Mouse (Mus musculus) forebrain, embryonic 16.5 days (tissue): ENCODE measurements around the gene Ptgir. TPM values are rescaled to one million over a fixed set of nuclear protein-coding genes. Genes with fewer than 3 reads are reported as not detected.

ENCODE experiments used
- ATAC-seq: fragments of 200-750 bp; cut with Nextera tagmentation; 2 replicates; pipeline ENCODE4 v1.8.0; 2017; ENCODE audit warnings: mild to moderate bottlenecking, moderate library complexity
- H3K27ac ChIP-seq: fragments of 300-500 bp; sonication (generic); 2 replicates; pipeline ENCODE4 v1.5.1; 2014; ENCODE audit warnings: low read length, control low read depth
- H3K27me3 ChIP-seq: fragments of 300-500 bp; sonication (generic); replicated peaks from 2 replicates; pipeline ENCODE4 v1.6.1; 2014; ENCODE audit warnings: low read length; ENCODE audit not compliant: control insufficient read depth, insufficient read depth
- H3K36me3 ChIP-seq: fragments of 300-500 bp; sonication (generic); 2 replicates; pipeline ENCODE4 v1.6.1; 2014; ENCODE audit not compliant: control insufficient read depth, insufficient read depth
- H3K4me1 ChIP-seq: fragments of 300-500 bp; sonication (generic); replicated peaks from 2 replicates; pipeline ENCODE4 v1.6.1; 2014; ENCODE audit warnings: low read length; ENCODE audit not compliant: control insufficient read depth, insufficient read depth
- H3K4me2 ChIP-seq: fragments of 300-500 bp; sonication (generic); 2 replicates; pipeline ENCODE4 v1.6.1; 2014; ENCODE audit warnings: mild to moderate bottlenecking, low read length, control low read depth
- H3K4me3 ChIP-seq: fragments of 300-500 bp; sonication (generic); replicated peaks from 2 replicates; pipeline ENCODE4 v1.5.1; 2014; ENCODE audit warnings: mild to moderate bottlenecking, low read length, control low read depth
- H3K9ac ChIP-seq: fragments of 300-500 bp; sonication (generic); replicated peaks from 2 replicates; pipeline ENCODE4 v1.6.1; 2014; ENCODE audit warnings: low read depth, low read length, control low read depth
- H3K9me3 ChIP-seq: fragments of 300-500 bp; sonication (generic); 2 replicates; pipeline ENCODE4 v1.6.1; 2016; ENCODE audit warnings: low read length; ENCODE audit not compliant: control insufficient read depth
- WGBS: fragments of 180-500 bp; shearing (Covaris S2); extraction: QIAGEN DNeasy Blood & Tissue Kit; methylation state at CpG from one replicate; pipeline ENCODE4 v1.1.7; 2014; 5-methylcytosine and 5-hydroxymethylcytosine counted together
- polyA plus RNA-seq: library from polyadenylated mRNA; unstranded; fragments of >200 nt; fragmentation: Nextera tagmentation; extraction: Ambion mirVana; gene quantifications from 2 replicates; pipeline ENCODE4 v1.2.1, GENCODE M21; 2015

Gene Ptgir
- polyA plus RNA-seq, 1 experiment from 2014 or later: 0.15 TPM

DNA sequence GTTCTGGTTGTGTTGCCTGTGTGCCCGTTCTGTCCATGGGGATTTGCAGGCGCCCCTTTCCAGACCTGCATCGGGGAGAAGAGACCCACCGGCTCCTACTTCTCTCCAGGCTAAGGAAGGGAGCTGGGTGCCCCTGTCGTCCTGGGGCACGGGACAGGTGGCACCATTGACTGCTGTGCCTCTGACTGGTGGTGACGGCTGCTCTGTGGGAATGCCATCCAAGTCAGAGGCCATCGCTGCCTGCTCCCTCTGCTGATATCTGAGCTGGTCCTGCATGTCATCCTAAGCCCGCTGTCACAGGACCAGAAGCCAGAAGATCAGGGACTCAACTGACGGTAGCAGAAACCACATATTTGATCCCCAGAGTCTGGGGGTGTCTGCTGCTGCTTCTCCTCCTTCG, 2.6 kb downstream of the Ptgir start:
- no peak for ATAC-seq
- no peak overlapping the region for H3K4me3 ChIP-seq
- H3K36me3 ChIP-seq: no peaks in the 10 kb centered on the region
- WGBS: 60% methylated on average over 11 of the region's 11 CpGs
- no peaks in the 10 kb centered on the region for H3K27me3 ChIP-seq
- no peaks in the 10 kb centered on the region; the same call in 1 of the 2 replicates for H3K4me1 ChIP-seq
- H3K27ac ChIP-seq: no peak overlapping the region
- no peaks in the 10 kb centered on the region for H3K9me3 ChIP-seq
- H3K4me2 ChIP-seq: no peak overlapping the region
- 0 out of 2 replicates have a peak overlapping the region, but pooled peaks have one; percentile 20 for H3K9ac ChIP-seq

DNA sequence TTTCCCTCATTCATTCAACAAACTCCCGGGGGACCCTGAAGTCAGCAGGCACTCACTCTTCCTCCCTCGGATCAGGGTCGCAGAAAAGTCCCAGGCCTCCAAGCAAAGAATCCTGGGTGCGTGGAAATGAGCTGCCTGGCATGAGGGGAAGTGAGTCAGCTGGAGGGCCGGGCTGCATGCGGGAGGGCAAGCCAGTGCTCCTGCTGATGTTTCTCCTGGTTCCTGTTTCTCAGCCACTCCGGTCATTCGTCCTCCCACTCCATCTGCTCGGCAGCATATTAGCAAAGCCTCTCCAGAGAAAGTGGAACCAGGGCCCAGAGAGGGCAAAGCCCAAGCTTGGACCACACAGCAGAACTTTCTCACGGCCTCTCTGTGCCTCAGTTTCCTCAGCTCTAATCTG, 3.6 kb downstream of the Ptgir start:
- Histone ChIP-seq H3K4me3 (no peak overlapping the region), H3K4me1 (no peaks in the 10 kb centered on the region; the same call in 1 of the 2 replicates), H3K36me3 (0 out of 2 replicates have a peak, but pooled peaks cover 2% of the 10 kb centered on the region), H3K27me3 (no peaks in the 10 kb centered on the region), H3K27ac (no peak overlapping the region), H3K9ac (no peak overlapping the region), H3K4me2 (no peak overlapping the region), H3K9me3 (no peaks in the 10 kb centered on the region)
- ATAC-seq: no peak
- WGBS: 59% methylated on average over 10 of the region's 10 CpGs

DNA sequence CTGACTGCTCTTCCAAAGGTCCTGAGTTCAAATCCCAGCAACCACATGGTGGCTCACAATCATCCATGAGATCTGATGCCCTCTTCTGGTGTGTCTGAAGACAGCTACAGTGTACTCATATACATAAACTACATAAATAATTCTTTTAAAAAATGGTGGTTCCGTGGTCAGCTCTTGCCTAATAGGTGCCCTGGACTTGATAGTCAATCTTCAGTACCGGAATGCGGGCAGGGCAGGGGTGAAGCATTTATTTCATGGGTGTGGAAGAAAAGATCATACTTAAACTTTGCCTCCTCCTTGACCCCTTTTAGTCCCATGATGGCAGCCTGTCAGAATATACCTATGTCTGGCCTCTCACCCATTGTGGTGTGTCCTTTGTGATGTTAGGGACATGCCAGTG, 5.6 kb downstream of the Ptgir start:
- H3K36me3 ChIP-seq: peaks cover 8% of the 10 kb centered on the region; the same call in 1 of the 2 replicates
- ATAC-seq: no peak
- 91% methylated on average over 3 of the region's 3 CpGs for WGBS

DNA sequence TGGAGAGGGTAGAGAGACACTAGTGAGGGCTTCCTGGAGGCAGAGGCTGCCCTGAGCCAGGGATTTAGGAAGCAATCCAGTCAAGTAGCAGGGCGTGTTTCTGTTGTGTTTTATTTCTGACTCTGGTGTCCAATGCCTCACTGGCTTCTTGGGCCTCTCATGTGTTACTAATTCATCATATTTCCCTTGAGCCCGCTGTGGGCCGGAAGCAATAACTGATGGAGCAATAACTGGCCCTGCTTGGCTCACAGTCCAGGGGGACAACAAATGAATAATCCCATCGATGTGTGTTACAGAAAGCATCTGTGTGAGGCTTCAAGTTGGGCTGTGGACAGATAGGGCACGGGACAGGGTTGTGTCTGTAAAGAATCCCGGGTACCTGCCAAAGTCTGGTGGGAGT, 6.1 kb downstream of the Ptgir start:
- ATAC-seq: no peak
- peaks cover 11% of the 10 kb centered on the region; the same call in 1 of the 2 replicates for H3K36me3 ChIP-seq
- H3K9ac ChIP-seq: no peak overlapping the region
- H3K9me3 ChIP-seq: no peaks in the 10 kb centered on the region
- no peaks in the 10 kb centered on the region for H3K27me3 ChIP-seq
- WGBS: 91% methylated on average over 6 of the region's 6 CpGs
- H3K4me2 ChIP-seq: no peak overlapping the region
- H3K27ac ChIP-seq: no peak overlapping the region
- no peaks in the 10 kb centered on the region for H3K4me1 ChIP-seq
- H3K4me3 ChIP-seq: no peak overlapping the region

More for the DNA sequence above, 5.6 kb downstream of the Ptgir start:
- Histone ChIP-seq H3K4me2 (no peak overlapping the region), H3K9me3 (no peaks in the 10 kb centered on the region), H3K27ac (no peak overlapping the region), H3K4me3 (no peak overlapping the region), H3K27me3 (no peaks in the 10 kb centered on the region), H3K9ac (no peak overlapping the region), H3K4me1 (no peaks in the 10 kb centered on the region)

DNA sequence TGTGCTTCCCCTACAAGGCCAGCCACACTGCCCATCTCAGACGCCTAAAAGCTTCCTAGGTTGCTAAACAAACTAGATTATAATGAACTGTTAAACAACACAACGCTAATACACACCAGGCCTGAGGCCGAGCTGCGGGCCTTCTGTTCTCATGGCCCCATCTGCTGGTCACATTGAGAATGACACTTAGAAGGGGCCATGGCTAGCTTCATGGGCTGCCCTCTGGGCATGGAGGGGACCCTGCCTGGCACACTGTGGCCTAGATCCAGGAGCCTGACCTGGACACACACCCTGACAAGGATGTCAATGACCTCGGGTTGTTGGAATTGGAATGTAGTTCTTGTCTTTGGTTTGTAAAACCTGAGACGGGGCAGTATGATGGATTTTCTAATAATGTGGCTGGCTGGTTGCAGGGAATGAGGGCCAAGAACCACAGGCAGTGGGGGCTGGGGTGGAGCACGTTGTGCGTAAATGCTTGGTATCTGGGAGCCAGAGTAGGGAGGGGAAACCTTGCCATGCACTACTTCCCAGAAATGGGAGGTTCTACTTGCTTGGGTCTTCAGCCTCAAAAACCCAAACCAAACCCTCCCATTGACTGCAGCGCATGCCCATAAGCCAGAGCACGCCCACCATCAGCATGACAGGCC, 7.6 kb downstream of the Ptgir start:
- 37% methylated on average over 10 of the region's 10 CpGs for WGBS
- Histone ChIP-seq H3K4me2 (no peak overlapping the region), H3K9ac (no peak overlapping the region), H3K36me3 (peaks cover 15% of the 10 kb centered on the region; the same call in 1 of the 2 replicates), H3K4me1 (no peaks in the 10 kb centered on the region; the same call in 1 of the 2 replicates), H3K4me3 (no peak overlapping the region), H3K9me3 (no peaks in the 10 kb centered on the region), H3K27me3 (no peaks in the 10 kb centered on the region), H3K27ac (no peak overlapping the region)
- peak; percentile 72 for ATAC-seq

DNA sequence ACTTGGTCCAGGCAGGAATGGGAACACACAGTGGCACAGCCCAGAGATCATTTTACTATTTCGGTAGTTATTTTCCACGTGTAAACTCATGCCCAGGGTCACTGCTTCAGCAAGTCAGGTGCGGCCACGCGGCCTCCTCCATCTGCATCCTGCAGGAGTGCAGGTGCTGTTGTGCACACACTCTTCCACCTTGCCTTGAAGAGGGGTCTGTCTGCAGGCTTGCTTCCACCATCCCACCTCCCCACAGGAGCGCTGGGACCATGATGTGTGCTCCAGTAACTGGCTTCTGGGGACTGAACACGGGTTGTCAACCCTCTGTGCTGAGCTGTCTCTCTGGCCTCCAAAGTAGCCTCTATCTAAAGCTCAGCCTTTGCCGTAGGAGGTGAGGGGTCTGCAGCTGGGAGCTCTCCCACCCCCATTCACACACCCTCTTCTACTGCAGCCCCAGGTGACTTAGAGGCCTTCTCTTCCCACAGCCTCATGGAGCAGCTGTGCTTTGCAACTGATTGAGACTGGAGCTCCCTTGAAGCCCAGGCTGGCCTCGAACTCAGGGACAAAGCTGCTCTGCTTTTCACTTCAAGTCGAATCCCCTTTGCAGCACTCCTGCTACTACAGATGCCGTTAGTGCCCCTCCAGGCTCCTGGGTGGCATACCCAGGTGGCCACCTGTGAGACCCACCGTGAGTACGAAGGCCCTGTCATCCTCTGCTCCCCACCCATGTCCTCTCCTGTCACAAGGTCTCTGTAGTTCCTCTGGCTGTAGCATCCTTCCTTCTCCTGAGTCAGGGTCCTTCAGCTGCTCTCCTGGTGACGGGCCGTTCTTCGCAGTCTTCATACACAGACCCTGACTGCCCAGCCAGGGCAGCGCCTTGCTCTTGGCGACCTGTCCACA, 8.4 kb downstream of the Ptgir start:
- H3K4me1 ChIP-seq: peaks cover 5% of the 10 kb centered on the region
- no peaks in the 10 kb centered on the region for H3K27me3 ChIP-seq
- WGBS: 83% methylated on average over 18 of the region's 18 CpGs
- H3K9me3 ChIP-seq: no peaks in the 10 kb centered on the region
- H3K27ac ChIP-seq: no peak overlapping the region
- 0 out of 2 replicates have a peak, but pooled peaks have one; percentile 2 for ATAC-seq
- no peak overlapping the region for H3K9ac ChIP-seq
- no peak overlapping the region for H3K4me3 ChIP-seq
- no peak overlapping the region for H3K4me2 ChIP-seq
- peaks cover 15% of the 10 kb centered on the region; the same call in 1 of the 2 replicates for H3K36me3 ChIP-seq

DNA sequence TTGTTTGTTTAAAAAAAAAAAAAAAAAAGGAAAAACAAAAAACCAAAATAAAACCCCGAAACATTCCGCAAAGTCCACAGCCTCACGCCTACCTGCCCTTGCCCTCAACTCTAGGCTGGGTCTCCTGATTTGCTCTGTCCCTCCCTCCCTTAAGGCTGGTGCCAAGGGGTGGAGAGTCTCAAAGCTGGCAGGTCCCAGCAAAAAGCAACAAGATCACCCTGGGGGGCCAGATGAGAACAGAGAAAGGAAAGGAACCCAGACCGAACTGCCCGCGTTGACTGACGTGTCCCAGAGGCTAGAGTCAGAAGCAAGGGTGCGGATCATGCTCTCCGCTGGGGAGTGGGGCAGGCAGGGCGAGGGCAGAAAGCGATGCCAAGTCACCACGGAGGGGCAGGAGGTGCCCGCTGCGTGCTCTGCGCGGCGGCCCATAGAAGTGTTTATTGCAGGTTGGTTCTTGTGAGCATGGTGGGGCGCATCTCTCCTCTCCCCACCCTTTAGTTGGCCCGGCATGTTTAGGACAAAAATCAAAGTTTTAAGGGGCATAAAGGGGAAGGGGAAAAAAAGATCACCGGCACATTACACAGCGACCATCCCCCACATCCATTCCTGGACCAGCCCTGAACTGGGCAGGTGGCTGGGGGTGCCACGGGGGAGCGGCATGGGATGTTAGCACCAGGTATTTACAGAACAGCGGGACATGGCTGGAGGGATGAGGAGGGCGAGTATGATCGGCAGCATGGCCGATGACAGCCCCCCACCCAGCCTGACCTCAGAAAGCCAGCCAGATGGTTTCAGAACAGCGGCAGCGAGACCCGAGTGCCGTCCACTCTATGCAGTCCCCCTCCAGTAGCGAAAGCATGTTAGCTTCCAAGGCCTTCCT, 9.4 kb downstream of the Ptgir start:
- H3K4me2 ChIP-seq: no peak overlapping the region
- no peak overlapping the region for H3K4me3 ChIP-seq
- no peak overlapping the region for H3K27ac ChIP-seq
- H3K9me3 ChIP-seq: no peaks in the 10 kb centered on the region
- H3K36me3 ChIP-seq: peaks cover 15% of the 10 kb centered on the region; the same call in 1 of the 2 replicates
- 92% methylated on average over 32 of the region's 32 CpGs for WGBS
- H3K9ac ChIP-seq: no peak overlapping the region
- no peak for ATAC-seq
- no peaks in the 10 kb centered on the region for H3K27me3 ChIP-seq
- H3K4me1 ChIP-seq: peaks cover 15% of the 10 kb centered on the region

DNA sequence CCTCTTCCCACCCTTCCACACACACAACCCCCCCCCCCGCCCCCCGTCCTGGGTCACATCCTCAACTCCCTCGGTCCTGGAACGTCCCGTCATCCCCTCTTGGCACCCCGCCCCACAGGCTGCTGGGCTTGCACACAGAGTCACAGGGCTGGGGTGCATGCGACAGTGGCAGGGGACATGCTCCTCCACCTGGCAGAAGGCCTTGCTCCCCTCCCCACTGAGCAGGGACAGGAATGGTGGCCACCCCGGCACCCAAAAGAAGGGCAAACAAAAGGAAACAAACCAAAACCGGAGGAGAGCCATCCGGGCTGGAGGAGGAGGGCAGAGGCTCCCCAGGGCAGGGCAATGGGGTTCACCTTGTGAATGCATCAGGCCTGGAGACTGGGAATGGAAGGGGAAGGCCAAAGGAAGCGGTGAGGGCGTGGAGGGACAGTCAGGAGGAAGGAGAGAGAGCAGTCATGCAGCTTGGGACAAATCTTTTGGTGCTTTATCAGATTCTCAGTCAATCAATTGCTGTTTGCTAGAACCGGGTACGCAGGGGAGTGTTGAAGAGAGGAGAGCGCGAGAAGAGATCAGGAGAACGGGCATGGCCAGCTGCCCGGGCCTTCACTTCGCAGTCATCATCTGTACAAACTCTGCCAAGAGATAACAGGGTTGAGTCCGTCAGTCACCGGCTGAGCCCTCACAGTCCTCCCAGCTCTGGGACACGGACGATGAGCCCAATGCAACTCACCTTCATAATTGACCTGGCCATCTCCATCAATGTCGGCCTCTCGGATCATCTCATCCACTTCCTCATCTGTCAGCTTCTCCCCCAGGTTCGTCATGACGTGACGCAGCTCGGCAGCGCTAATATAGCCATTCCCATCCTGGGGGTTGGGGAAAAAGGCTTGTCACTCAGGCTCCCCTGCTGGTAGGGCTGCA, 10.3 kb downstream of the Ptgir start:
- H3K4me2 ChIP-seq: no peak overlapping the region
- 85% methylated on average over 30 of the region's 30 CpGs for WGBS
- no peak overlapping the region for H3K27ac ChIP-seq
- ATAC-seq: no peak
- H3K36me3 ChIP-seq: peaks cover 15% of the 10 kb centered on the region; the same call in 1 of the 2 replicates
- H3K4me1 ChIP-seq: peaks cover 24% of the 10 kb centered on the region
- H3K4me3 ChIP-seq: no peak overlapping the region
- no peak overlapping the region for H3K9ac ChIP-seq
- no peaks in the 10 kb centered on the region for H3K27me3 ChIP-seq
- H3K9me3 ChIP-seq: no peaks in the 10 kb centered on the region
